Mouse (Mus musculus) kidney, embryonic 15.5 days (tissue): Measurements from ENCODE around the gene Zcchc2. TPM values are rescaled to one million over a fixed set of nuclear protein-coding genes. Genes with fewer than 3 reads are reported as not detected.

Source experiments
- polyA plus RNA-seq: library from polyadenylated mRNA; unstranded; fragments of >200 nt; fragmentation: Nextera tagmentation; extraction: Ambion mirVana; gene quantifications from 2 replicates; pipeline ENCODE4 v1.2.1, GENCODE M21; 2015

Gene Zcchc2
- polyA plus RNA-seq, 1 experiment from 2014 or later: 3.1 TPM

Other genes starting within 250 kb of the Zcchc2 start
- gene Tnfrsf11a, start 209.7 kb upstream of the Zcchc2 start, polyA plus RNA-seq: 1.4 and 1.5 TPM in 2 replicates
- 3.2 and 3.5 TPM in 2 replicates for gene Phlpp1, start 181.3 kb downstream of the Zcchc2 start, polyA plus RNA-seq